Mouse (Mus musculus): ENCODE results near the gene Jarid2.

Gene Jarid2

GRCm38 (mm10) chr13:44915382-44915781 lies 186.1 kb downstream of the Jarid2 start:
- DNase-seq (ENCODE audit: low spot score in 2 of 2), result no peak

DNA sequence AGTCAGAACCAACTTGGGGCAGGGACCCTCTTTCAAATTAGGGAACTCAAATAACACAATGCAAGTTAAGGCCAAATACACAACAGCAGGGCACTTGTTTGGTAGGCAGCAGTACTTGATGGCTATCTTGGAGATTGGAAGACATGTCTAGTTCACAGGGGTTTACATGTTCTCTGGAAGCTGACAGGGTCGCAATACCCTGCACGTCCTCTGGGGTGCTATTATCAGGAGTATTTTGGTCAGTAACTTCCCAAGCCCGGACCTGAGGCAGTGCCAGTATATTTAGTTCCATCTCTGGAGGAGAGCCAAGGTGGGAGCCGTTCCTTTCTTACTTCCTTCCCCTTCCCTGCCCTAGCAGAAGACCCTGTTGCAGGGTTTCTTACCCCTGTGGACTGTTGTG lies 186.7 kb downstream of the Jarid2 start:
- DNase-seq (ENCODE audit: low spot score in 2 of 2), result no peak

- no peak for DNase-seq (ENCODE audit: low spot score in 2 of 2)
Measured at GRCm38 (mm10) chr13:44917202-44917601, 187.9 kb downstream of the Jarid2 start.

DNA sequence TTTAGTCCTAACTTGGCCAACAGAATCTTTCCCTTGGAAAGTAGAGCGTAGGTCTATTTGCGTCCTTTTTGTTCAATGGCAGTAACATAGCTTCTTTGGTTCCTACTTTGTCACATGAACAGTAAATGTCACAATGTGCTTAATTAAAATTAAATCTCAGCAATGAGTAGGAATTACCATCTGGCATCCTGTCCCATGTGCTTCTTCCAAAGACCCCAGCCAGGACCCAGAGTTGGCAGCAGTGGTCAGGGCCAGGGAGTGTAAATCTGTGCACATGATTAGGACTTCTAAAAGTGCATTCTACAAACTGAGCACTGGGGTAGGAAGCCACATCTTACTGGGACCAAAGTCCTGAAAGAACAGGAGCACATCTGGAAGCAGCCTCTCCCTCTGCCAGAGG lies 189.0 kb downstream of the Jarid2 start:
- no peak for DNase-seq (ENCODE audit: low spot score in 2 of 2)

GRCm38 (mm10) chr13:44921095-44921494 lies 191.8 kb downstream of the Jarid2 start:
- DNase-seq (ENCODE audit: low spot score in 2 of 2), result no peak

- no peak for DNase-seq (ENCODE audit: low spot score in 2 of 2)
Measured at GRCm38 (mm10) chr13:44921721-44922120, 192.4 kb downstream of the Jarid2 start.

- DNase-seq (ENCODE audit: low spot score in 2 of 2), result no peak
Measured at GRCm38 (mm10) chr13:44924042-44924441, 194.8 kb downstream of the Jarid2 start.

GRCm38 (mm10) chr13:44925173-44925572 lies 195.9 kb downstream of the Jarid2 start:
- no peak for DNase-seq (ENCODE audit: low spot score in 2 of 2)

GRCm38 (mm10) chr13:44926311-44926710 lies 197.0 kb downstream of the Jarid2 start:
- DNase-seq (ENCODE audit: low spot score in 2 of 2), result no peak

- DNase-seq (ENCODE audit: low spot score in 2 of 2), result no peak
Measured at GRCm38 (mm10) chr13:44932307-44933264, 203.3 kb downstream of the Jarid2 start.

DNA sequence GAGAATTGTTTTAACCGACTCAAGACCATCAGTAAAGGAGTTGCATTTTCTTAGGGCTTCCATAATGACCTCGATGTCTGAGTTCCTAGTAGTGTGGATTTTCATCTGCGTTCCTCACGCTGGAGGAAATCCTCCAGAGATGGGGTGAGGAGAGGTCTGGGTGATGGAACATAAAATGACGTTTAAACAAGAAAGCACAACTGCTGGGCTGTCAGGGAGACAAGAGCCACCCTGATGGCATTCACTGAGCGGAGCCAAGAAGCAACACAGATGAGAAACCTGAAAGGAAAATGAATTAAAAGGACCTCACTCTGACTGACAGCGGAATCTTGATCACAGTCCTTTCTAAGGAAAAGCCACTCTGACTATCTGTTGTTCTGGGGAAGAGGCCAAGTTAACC lies 204.3 kb downstream of the Jarid2 start:
- DNase-seq (ENCODE audit: low spot score in 2 of 2), result no peak

DNA sequence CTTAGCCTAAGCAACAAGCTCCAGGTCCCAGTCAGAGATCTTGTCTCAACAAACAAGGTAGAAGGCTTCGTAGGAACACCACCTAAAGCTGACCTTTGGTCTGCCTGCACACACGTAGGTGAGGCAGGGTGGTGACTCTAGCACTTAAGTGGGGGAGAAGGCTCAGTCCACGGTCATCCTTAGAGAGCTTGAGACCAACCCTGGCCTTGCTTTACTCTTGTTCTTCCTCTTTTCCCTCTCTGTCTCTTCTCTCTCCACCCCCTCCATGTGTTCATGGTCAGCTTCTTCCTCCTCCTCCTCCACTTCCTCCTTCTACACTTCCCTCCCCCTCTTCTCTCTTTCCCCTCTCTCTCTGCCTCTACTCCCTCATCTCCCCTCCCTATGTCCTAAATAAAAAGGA lies 208.4 kb downstream of the Jarid2 start:
- no peak for DNase-seq (ENCODE audit: low spot score in 2 of 2)

- peak in 1 of 2 experiments; percentile 13 for DNase-seq (ENCODE audit: low spot score in 2 of 2)
Measured at GRCm38 (mm10) chr13:44939326-44940035, 210.2 kb downstream of the Jarid2 start.

DNA sequence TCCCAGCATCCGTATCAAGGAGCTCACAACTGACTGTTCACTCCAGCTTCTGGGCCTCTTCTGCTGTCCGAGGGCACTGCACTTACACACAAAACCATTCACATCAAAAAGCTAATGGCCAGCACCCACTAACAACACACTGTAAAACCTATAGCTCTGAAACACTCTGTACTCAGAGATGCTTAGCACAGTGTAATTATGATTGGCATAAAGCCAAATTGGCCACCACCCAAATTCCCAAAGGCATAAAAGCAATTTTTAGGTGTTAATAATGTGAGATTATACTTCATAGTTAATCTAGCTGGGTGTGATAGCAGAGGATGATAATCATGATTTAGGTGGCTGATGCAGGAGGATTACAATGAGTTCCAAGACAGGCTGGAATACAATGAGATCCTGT lies 214.3 kb downstream of the Jarid2 start:
- peak; percentile 31 to 49 for DNase-seq (ENCODE audit: low spot score in 2 of 2)

DNA sequence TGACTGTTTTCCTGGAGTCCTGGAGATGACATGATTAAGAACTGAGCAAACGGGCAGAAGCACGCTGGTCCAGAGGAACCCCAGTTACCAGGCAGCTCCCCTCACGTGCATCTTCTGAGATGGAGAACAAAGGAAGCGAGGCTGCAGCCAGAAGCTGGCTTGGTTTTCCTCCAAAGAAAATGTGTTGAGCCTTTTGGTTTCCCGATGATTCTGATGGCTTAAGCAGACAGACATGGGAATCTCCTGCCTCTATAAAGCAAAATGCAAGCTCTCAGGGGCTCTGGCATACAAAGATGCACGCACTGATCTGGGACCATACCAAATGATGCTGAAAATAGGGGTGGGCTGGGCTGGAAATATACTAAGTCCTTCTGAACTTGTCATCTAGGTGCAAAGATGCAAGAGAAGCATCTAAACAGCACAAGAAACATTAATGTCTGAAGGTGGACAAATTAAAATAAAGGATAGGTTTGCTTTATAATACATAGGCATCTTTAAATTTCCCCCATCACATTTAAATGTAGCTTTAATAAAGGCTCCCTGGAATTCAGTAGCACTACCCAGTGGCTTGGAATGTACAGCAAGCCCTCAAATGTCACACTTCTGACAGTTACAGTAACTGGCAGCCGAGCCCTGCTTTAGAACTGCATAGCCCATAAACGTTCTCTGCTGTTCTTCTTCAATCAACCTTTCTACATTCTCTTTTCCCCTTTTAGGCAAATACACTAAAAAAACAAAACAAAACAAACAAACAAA lies 217.8 kb downstream of the Jarid2 start:
- DNase-seq (ENCODE audit: low spot score in 2 of 2), result peak; percentile 49 to 50

- peak in 1 of 2 experiments; percentile 49 for DNase-seq (ENCODE audit: low spot score in 2 of 2)
Measured at GRCm38 (mm10) chr13:44948320-44949250, 219.3 kb downstream of the Jarid2 start.

- no peak for DNase-seq (ENCODE audit: low spot score in 2 of 2)
Measured at GRCm38 (mm10) chr13:44952393-44953086, 223.3 kb downstream of the Jarid2 start.

DNA sequence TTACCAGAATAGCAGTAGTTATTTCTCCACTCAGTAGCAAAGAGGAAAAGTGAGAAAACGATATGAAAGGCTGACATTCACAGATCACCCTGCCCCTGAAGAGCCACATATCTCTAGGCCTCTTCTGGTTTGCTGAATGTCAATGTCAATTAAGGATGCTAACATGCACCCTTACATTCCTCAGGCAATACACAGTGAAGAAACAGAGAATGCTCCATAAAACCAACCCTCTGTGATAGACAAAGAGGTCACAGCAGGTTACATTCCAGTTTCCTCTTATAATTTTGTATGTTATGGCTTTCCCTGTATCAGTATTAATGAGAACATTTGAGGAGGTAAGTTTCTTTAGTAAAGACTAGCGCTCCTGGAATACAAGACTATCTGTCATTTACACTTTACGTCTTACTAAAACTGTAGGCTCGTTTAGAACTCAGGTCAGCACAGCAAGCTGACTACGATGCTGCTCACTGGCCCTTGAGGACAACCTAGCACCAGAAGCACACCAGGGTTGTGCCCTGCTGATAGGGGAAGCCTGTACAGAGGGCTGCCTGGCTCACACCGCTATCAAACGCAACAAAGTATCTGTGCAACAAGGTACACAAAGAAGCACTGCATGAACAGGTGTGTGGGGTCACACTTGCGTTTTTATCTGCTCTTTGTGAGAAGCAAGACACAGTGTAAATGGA lies 224.4 kb downstream of the Jarid2 start:
- DNase-seq (ENCODE audit: low spot score in 2 of 2), result no peak

DNA sequence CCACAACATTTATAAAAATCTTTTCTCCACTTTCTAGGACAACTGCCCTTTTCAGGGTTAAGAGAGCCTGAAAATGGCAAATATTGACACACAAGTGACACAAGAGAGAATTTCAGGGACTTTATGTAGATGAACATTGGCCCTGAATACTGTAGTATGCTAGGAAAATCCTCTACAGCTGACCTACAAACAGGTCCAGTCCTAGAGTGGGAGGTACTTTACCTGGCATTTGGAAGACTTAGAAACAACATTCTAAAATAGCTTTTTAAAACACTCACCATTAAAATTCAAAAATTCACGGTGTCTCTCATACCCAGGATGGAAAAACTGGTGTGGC lies 224.9 kb downstream of the Jarid2 start:
- no peak for DNase-seq (ENCODE audit: low spot score in 2 of 2)

- DNase-seq (ENCODE audit: low spot score in 2 of 2), result no peak
Measured at GRCm38 (mm10) chr13:44955781-44956180, 226.5 kb downstream of the Jarid2 start.

Data from right cerebral cortex, postnatal 10 days (tissue).